Mouse (Mus musculus): ENCODE measurements around the gene Jmjd6. TPM values are rescaled to one million over a fixed set of nuclear protein-coding genes. Genes with fewer than 3 reads are reported as not detected.
"Not testable (repeated sequence)": the region's sequence is repeated elsewhere in the genome, so short reads cannot be mapped to it uniquely, and the experiment has no call there.

Gene Jmjd6
- total RNA-seq, 2 experiments from 2014 or later, result 25.4 to 30.2 TPM

- intact Hi-C loops (cut with DNase I), result no loop called here
- DNase-seq (ENCODE audit: low spot score in 2 of 2), result no peak
Observed at GRCm38 (mm10) chr11:116832172-116832685, 11.0 kb downstream of the Jmjd6 start.

- peak in 1 of 2 experiments; percentile 67 for DNase-seq (ENCODE audit: low spot score in 2 of 2)
- intact Hi-C loops (cut with DNase I), result no loop called here
Observed at GRCm38 (mm10) chr11:116827534-116828165, 15.6 kb downstream of the Jmjd6 start, which contains the start of gene Mxra7. Gene Mxra7, minus strand, starts transcription at chr11:116828046.

- DNase-seq (ENCODE audit: low spot score in 2 of 2), result no peak
- intact Hi-C loops (cut with DNase I), result no loop called here
Observed at GRCm38 (mm10) chr11:116826550-116827504, 16.4 kb downstream of the Jmjd6 start.

GRCm38 (mm10) chr11:116825230-116825629, 18.0 kb downstream of the Jmjd6 start:
- intact Hi-C loops (cut with DNase I), result no loop called here
- DNase-seq (ENCODE audit: low spot score in 2 of 2), result no peak

GRCm38 (mm10) chr11:116823885-116824284, 19.4 kb downstream of the Jmjd6 start:
- DNase-seq (ENCODE audit: low spot score in 2 of 2); intact Hi-C loops (cut with DNase I): not testable (repeated sequence)

- DNase-seq (ENCODE audit: low spot score in 2 of 2), result no peak
- intact Hi-C loops (cut with DNase I), result no loop called here
Observed at GRCm38 (mm10) chr11:116823255-116823654, 20.0 kb downstream of the Jmjd6 start.

GRCm38 (mm10) chr11:116822626-116823025, 20.6 kb downstream of the Jmjd6 start:
- intact Hi-C loops (cut with DNase I), result no loop called here
- DNase-seq (ENCODE audit: low spot score in 2 of 2), result no peak

- no peak for DNase-seq (ENCODE audit: low spot score in 2 of 2)
- intact Hi-C loops (cut with DNase I), result no loop called here
Observed at GRCm38 (mm10) chr11:116822215-116822614, 21.0 kb downstream of the Jmjd6 start.

GRCm38 (mm10) chr11:116821057-116821940, 21.9 kb downstream of the Jmjd6 start:
- DNase-seq (ENCODE audit: low spot score in 2 of 2), result no peak
- intact Hi-C loops (cut with DNase I), result no loop called here

- no peak for DNase-seq (ENCODE audit: low spot score in 2 of 2)
- intact Hi-C loops (cut with DNase I), result no loop called here
Observed at GRCm38 (mm10) chr11:116819932-116820593, 23.2 kb downstream of the Jmjd6 start.

- no peak for DNase-seq (ENCODE audit: low spot score in 2 of 2)
- intact Hi-C loops (cut with DNase I), result no loop called here
Observed at GRCm38 (mm10) chr11:116818722-116819121, 24.5 kb downstream of the Jmjd6 start.

GRCm38 (mm10) chr11:116817567-116817966, 25.7 kb downstream of the Jmjd6 start:
- intact Hi-C loops (cut with DNase I), result no loop called here
- no peak for DNase-seq (ENCODE audit: low spot score in 2 of 2)

- intact Hi-C loops (cut with DNase I), result no loop called here
- DNase-seq (ENCODE audit: low spot score in 2 of 2), result no peak
Observed at GRCm38 (mm10) chr11:116816769-116817168, 26.5 kb downstream of the Jmjd6 start.

GRCm38 (mm10) chr11:116814884-116815415, 28.3 kb downstream of the Jmjd6 start:
- no peak for DNase-seq (ENCODE audit: low spot score in 2 of 2)
- intact Hi-C loops (cut with DNase I), result no loop called here

GRCm38 (mm10) chr11:116814076-116814883, 29.0 kb downstream of the Jmjd6 start:
- intact Hi-C loops (cut with DNase I), result no loop called here
- DNase-seq (ENCODE audit: low spot score in 2 of 2), result no peak

GRCm38 (mm10) chr11:116813610-116814009, 29.6 kb downstream of the Jmjd6 start:
- no peak for DNase-seq (ENCODE audit: low spot score in 2 of 2)
- intact Hi-C loops (cut with DNase I), result no loop called here

GRCm38 (mm10) chr11:116812793-116813529, 30.3 kb downstream of the Jmjd6 start:
- no peak for DNase-seq (ENCODE audit: low spot score in 2 of 2)
- intact Hi-C loops (cut with DNase I), result no loop called here
